Mouse (Mus musculus) MEL-GATA-1-ER (cell line): Measurements from ENCODE around the gene Metap1.

Source experiments
- DNase-seq: peaks from one replicate; pipeline ENCODE4 v3.0.0-alpha.2; 2012; ENCODE audit warnings: low read depth; ENCODE audit errors: extremely low read depth

Metap1 gene

GRCm38 (mm10) chr3:138454234-138454633, 35.1 kb downstream of the Metap1 start:
- no peak for DNase-seq

- DNase-seq: no peak
These were observed 37.1 kb downstream of the Metap1 start for GRCm38 (mm10) chr3:138452169-138452568.

GRCm38 (mm10) chr3:138448077-138448860, 41.0 kb downstream of the Metap1 start:
- no peak for DNase-seq

GRCm38 (mm10) chr3:138443465-138443771, 45.9 kb downstream of the Metap1 start:
- peak; percentile 27 for DNase-seq

- DNase-seq: peak; percentile 81
These were observed 46.5 kb downstream of the Metap1 start, which contains the start of gene Adh5 for GRCm38 (mm10) chr3:138442612-138443464. TSS of gene Adh5 (plus strand) at chr3:138443093.

- DNase-seq: no peak
These were observed 47.1 kb downstream of the Metap1 start for GRCm38 (mm10) chr3:138442203-138442602.

- no peak for DNase-seq
These were observed 50.6 kb downstream of the Metap1 start for GRCm38 (mm10) chr3:138438716-138439115.

- DNase-seq: peak; percentile 46
These were observed 57.5 kb downstream of the Metap1 start for GRCm38 (mm10) chr3:138431835-138432234.

- no peak for DNase-seq
These were observed 58.8 kb downstream of the Metap1 start for GRCm38 (mm10) chr3:138430360-138430976.

- no peak for DNase-seq
These were observed 65.1 kb downstream of the Metap1 start for GRCm38 (mm10) chr3:138424247-138424646.

- no peak for DNase-seq
These were observed 65.7 kb downstream of the Metap1 start for GRCm38 (mm10) chr3:138423664-138424063.

GRCm38 (mm10) chr3:138420385-138420784, 68.9 kb downstream of the Metap1 start:
- DNase-seq: no peak

GRCm38 (mm10) chr3:138419369-138419768, 69.9 kb downstream of the Metap1 start:
- no peak for DNase-seq

- DNase-seq: no peak
These were observed 74.1 kb downstream of the Metap1 start, which contains the start of gene Adh4 for GRCm38 (mm10) chr3:138415121-138415690. TSS of gene Adh4 (plus strand) at chr3:138415466.

- no peak for DNase-seq
These were observed 79.1 kb downstream of the Metap1 start for GRCm38 (mm10) chr3:138410211-138410610.

- no peak for DNase-seq
These were observed 79.7 kb downstream of the Metap1 start for GRCm38 (mm10) chr3:138409585-138409984.
